Mouse (Mus musculus) small intestine, adult 2 months (tissue): ENCODE data around the gene Dnase1l2.

Experiments
- CTCF ChIP-seq: fragments of 200-500 bp; IDR thresholded peaks from 2 replicates; pipeline ENCODE4 v1.5.1; 2012; ENCODE audit warnings: low read depth, mild to moderate bottlenecking, control low read depth, inconsistent platforms, low read length, moderate library complexity, mixed read lengths; ENCODE audit not compliant: insufficient replicate concordance, insufficient read length; ENCODE audit errors: extremely low read depth
- POLR2A ChIP-seq: fragments of 200-500 bp; IDR thresholded peaks from 2 replicates; pipeline ENCODE4 v1.6.1; 2012; ENCODE audit warnings: low read depth, mild to moderate bottlenecking, control low read depth, inconsistent platforms, low read length, moderate library complexity

- TF ChIP-seq POLR2A, result no peak
- TF ChIP-seq CTCF, result no peak
These were observed 25.8 kb upstream of the Dnase1l2 start for GRCm38 (mm10) chr17:24468636-24469246.
